Mouse (Mus musculus) lung, postnatal 36 days (tissue): ENCODE results near the gene Rab5b.

Source experiments
- DNase-seq: peaks from one replicate; pipeline ENCODE4 v3.0.0; 2022; ENCODE audit warnings: mixed read lengths

Rab5b gene

DNA sequence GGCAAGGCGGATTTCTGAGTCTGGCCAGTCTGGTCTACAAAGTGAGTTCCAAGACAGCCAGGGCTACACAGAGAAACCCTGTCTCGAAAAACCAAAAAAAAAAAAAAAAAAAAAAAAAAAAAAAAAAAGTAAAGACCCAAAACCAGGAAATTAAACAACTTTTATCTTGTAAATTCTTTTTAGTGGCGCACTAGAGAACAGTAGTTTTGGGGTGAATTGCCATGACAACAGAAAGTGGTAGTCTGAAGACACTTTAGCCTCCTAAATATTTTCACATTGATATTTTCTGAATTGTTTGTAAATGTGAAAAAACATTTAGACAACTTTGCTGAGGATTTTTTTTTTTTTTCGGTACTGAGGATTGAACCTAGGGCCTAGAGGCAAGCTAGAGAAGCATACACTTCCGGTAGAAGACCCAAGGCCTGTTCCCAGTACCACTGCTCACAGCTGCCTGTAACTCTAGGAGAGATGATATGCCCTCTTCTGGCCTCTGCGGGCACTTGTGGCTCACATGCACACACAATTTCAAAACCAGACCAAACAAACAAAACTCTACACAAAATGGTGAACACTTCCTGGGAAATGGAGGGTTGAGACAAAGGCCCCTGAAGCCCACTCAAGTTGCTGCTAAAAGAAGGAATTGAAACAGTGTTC, 1.1 kb upstream of the Rab5b start:
- DNase-seq, result no peak

- no peak for DNase-seq
Measured at GRCm38 (mm10) chr10:128695411-128695991, 563 bp downstream of the Rab5b start.

GRCm38 (mm10) chr10:128674469-128675008, 21.5 kb downstream of the Rab5b start:
- peak; percentile 75 for DNase-seq

DNA sequence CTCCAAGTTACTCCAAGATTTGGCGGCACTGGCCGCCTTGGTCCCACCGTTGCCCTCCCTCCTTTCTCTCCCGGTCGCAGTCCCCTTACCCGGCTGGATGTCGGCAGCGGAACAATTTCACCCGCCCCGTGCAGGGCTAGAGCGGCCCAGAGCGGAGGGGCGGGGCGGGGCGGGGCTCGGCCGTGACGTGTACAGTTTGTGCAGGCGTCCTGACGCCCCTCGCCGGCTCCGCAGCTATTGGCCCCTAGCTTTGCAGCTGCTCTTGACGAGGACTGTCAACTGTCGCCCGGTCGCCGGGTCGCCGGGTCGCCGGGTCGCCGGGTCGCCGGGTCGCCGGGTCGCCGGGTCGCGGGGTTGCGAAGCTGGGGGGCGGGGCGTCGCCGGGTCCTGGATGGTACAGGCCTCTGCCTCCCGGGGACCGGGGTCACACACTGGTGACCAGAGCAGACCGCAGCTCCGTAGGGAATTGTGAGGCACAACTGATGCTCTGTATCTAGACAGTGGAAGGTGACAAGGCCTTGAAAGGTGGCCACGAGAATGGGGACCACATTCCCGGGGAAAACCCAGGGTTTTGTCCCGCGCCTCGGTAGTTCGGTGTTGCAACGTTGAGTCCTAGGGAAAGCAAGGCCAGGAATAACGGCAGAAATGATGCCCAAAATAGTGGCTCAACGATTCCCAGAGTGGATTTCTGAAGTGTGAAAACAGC, 22.1 kb downstream of the Rab5b start, which contains the start of gene Suox:
Gene Suox, minus strand, starts transcription at position 311 of the 706 bp plus-strand sequence.
- peak; percentile 89 for DNase-seq

DNA sequence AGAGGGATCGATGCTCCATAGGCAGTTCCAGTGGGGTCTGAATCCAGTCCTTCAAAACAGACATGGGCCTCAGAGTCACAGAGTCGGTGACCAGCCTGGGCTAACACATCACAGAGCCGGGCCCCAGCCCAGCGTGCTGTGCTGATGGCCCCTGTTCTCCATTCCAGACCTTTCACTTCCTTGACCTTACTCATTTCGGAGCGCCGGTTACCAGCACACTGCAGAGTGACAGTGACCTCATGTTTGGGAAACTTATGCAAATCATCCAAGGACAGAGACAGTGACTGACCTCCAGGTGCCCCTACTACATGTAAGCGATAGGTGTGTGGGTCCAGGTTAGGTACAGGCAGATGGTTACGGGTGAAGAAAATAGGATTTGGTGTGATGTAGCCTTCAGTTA, 24.9 kb downstream of the Rab5b start:
- DNase-seq, result no peak

GRCm38 (mm10) chr10:128668790-128669672, 27.0 kb downstream of the Rab5b start:
- peak; percentile 80 for DNase-seq

- no peak for DNase-seq
Measured at GRCm38 (mm10) chr10:128665806-128666205, 30.3 kb downstream of the Rab5b start.

DNA sequence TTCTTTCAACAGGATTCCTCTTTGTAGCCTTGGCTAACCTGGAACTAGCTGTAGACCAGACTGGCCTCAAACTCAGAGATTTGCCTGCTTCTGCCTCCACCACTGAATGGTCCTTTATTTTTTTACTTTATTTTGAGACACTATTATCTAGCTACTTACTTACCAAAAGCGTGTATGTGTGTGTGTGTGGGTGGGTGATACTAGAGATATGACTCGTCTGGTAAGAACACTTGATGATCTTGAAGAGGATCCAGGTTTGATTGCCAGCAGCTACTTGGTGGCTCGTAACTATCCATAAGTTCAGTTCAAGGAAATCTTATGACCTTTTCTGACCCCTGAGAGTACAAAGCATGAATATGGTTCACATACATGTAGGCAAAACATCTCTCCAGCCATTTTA, 30.8 kb downstream of the Rab5b start:
- DNase-seq, result no peak

GRCm38 (mm10) chr10:128664808-128665207, 31.3 kb downstream of the Rab5b start:
- no peak for DNase-seq

GRCm38 (mm10) chr10:128663441-128664220, 32.4 kb downstream of the Rab5b start:
- DNase-seq, result no peak

GRCm38 (mm10) chr10:128662465-128662864, 33.6 kb downstream of the Rab5b start:
- DNase-seq, result no peak

GRCm38 (mm10) chr10:128659490-128659889, 36.6 kb downstream of the Rab5b start:
- no peak for DNase-seq

- no peak for DNase-seq
Measured at GRCm38 (mm10) chr10:128657844-128658243, 38.2 kb downstream of the Rab5b start.

- no peak for DNase-seq
Measured at GRCm38 (mm10) chr10:128656731-128657130, 39.3 kb downstream of the Rab5b start.

DNA sequence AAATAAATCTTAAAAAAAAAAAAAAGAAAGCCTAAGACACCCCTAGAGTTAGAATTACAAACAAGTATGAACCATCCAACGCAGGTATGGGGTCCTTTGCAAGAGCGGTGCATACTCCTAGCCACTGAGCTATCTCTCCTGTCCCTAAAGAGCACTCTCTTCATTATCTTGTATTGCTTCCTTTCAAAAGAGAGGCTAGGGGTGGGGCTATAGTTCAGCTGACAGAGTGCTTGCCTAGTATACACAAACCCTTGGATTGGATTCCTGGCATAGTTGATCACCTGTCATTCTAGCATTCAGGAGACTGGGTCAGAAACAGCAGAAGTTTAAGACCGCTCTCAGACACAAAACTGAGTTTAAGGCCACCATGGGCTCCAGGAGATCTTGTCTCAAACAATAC, 40.8 kb downstream of the Rab5b start:
- peak; percentile 55 for DNase-seq

DNA sequence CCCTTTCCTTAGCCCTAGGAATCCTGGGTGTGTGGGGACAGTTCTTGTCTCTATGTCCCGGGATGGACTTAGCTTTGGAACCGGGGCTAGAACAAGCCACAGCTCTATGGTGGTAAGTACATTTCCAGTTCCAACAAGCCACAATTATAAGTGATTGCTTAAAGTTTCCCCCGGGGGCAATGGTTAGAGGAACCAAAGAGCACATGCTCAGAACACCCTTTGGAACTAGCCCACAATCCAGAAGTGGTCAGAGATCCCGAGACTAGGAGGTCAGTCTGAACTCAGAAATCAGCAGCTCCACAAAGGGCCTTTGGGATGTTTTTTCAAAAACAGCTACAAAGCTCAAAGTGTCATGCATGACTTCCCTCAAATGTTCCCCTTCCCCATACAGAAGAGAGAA, 42.2 kb downstream of the Rab5b start:
- DNase-seq, result no peak

GRCm38 (mm10) chr10:128646139-128647089, 49.6 kb downstream of the Rab5b start:
- peak; percentile 19 for DNase-seq

DNA sequence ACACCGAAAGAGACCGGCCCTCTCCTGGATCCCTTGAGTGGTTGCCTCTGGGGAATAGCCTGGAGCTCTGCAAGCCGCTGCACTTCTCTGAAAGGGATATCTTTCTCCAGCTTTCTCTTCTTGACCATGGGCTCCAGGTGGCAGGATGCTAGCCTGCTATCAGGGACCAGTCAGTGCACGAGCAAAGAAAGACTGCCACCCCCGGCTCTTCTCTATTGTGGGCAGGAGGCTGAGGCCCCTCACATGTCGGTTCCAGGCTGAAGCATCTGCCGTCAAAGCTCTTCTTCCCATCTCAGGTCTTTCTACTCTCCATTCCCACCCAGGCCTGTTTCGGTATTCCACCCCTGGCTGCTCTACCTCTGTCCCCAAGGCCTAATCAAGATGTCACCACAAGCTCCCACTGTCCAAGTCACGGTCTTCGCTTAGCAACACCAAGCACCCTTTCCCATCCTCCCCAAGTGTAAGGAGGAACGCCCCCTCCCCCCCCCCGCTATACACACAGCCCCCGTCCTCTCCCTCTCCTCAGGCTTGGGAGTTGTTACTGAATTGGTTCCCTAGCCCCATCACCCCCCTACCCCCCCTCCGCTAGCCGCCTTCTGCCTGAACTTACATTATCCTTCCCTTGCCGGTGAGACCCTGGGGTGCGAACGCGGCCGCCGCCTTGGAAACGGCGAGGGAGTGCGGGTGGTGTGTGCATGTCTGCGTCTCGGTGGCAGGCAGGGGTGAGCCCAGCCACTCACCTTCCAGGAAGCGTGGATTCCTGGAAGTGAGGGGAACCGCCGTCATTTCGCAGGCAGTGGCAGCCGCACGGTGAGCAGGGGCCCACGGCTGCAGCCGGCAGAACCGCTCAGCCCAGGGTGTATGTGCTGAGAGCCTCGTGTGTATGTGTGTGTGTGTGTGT, 50.7 kb downstream of the Rab5b start, which contains the start of gene Ikzf4:
Gene Ikzf4, minus strand, starts transcription at position 881 of the 901 bp plus-strand sequence.
- peak; percentile 39 for DNase-seq

GRCm38 (mm10) chr10:128642749-128643148, 53.3 kb downstream of the Rab5b start:
- DNase-seq, result no peak
